Mouse (Mus musculus) layer of hippocampus, postnatal 25 days (tissue): ENCODE results near the gene Mreg. TPM values are rescaled to one million over a fixed set of nuclear protein-coding genes. Genes with fewer than 3 reads are reported as not detected.

Experiments used
- DNase-seq, 2 experiments: peaks; one replicate each; pipeline ENCODE4 v3.0.0; 2022; ENCODE audit warnings: mixed read lengths in 2 of 2, low spot score in 1 of 2; ENCODE audit errors: extremely low spot score in 1 of 2
- total RNA-seq, 2 experiments: library from RNA; stranded (reverse); gene quantifications; 2 replicates each; pipeline ENCODE4 v1.2.3; 2021

Mreg gene
- total RNA-seq, 2 experiments from 2014 or later: 3.5 to 4.0 TPM

GRCm38 (mm10) chr1:72141893-72142480 lies 70.1 kb downstream of the Mreg start:
- DNase-seq: peak; percentile 22 to 62

- no peak for DNase-seq
These were observed 76.0 kb downstream of the Mreg start for GRCm38 (mm10) chr1:72136101-72136500.

GRCm38 (mm10) chr1:72134534-72134933 lies 77.6 kb downstream of the Mreg start:
- DNase-seq: no peak

GRCm38 (mm10) chr1:72123434-72124297 lies 88.4 kb downstream of the Mreg start:
- peak; percentile 96 to 100 for DNase-seq

GRCm38 (mm10) chr1:72121608-72122185 lies 90.4 kb downstream of the Mreg start:
- DNase-seq: no peak

GRCm38 (mm10) chr1:72119981-72120380 lies 92.1 kb downstream of the Mreg start:
- no peak for DNase-seq

- no peak for DNase-seq
These were observed 97.9 kb downstream of the Mreg start for GRCm38 (mm10) chr1:72114206-72114605.

Other genes with a start within 250 kb of the Mreg start
- gene Pecr, start 72.0 kb upstream of the Mreg start, total RNA-seq: 1 to 10 TPM; 5.2 to 5.9 TPM
- 10 to 100 TPM; 18.0 to 20.6 TPM for gene Tmem169, start 72.1 kb upstream of the Mreg start, total RNA-seq
- 10 to 100 TPM; 13.1 to 13.9 TPM for gene Xrcc5, start 95.1 kb upstream of the Mreg start, total RNA-seq